Mouse (Mus musculus): Measurements from ENCODE around the gene Itgb1. TPM values are rescaled to one million over a fixed set of nuclear protein-coding genes. Genes with fewer than 3 reads are reported as not detected.

Itgb1 gene
- 226 and 245 TPM in 2 replicates for polyA plus RNA-seq (2016; fragmentation: Nextera tagmentation; extraction: Ambion mirVana)

- ATAC-seq (ENCODE audit: insufficient number of reproducible peaks, insufficient read depth, low FRiP score, low TSS enrichment), result peak; percentile 93
- no peaks in the 10 kb centered on the region for H3K27me3 ChIP-seq
- WGBS, result under 1% methylated on average over 104 of the region's 113 CpGs
- peak within 1 kb of the TSS; percentile 65 for H3K4me2 ChIP-seq (replicated peaks)
- peaks cover 19% of the 10 kb centered on the region for H3K4me1 ChIP-seq
- H3K36me3 ChIP-seq, result no peaks in the 10 kb centered on the region
- H3K9ac ChIP-seq, result peak within 1 kb of the TSS; percentile 96
- peak within 1 kb of the TSS; percentile 72 for H3K4me3 ChIP-seq
- no peaks in the 10 kb centered on the region for H3K9me3 ChIP-seq
- peak within 1 kb of the TSS; percentile 99 for H3K27ac ChIP-seq
Measured at GRCm38 (mm10) chr8:128685507-128686428, at the start of gene Itgb1. TSS of gene Itgb1 (plus strand) at chr8:128685654.

DNA sequence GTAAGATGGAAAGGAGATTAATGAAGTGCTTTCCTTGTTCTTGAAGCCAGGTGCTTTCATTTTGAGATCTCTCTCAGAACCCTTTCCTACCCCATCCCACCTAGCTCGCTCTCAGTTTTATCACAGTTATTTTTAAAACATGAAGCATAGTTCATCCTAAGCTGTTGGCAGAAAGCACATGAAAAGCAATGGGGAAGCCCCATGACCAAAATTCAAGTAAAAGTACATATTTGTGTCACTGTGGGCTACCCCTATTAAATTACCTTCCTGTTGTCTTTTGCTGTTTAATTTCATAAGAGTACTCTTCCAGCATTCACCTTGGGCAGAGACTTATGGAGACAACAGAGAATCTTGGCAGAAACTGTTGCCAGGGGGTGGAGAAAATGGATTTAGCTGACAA, 42.4 kb upstream of the Itgb1 start:
- no peaks in the 10 kb centered on the region for H3K4me1 ChIP-seq
- H3K9ac ChIP-seq, result no peak overlapping the region
- H3K4me2 ChIP-seq (replicated peaks), result no peak overlapping the region
- no peak overlapping the region for H3K4me3 ChIP-seq
- H3K9me3 ChIP-seq, result no peaks in the 10 kb centered on the region
- no peak overlapping the region for H3K27ac ChIP-seq
- H3K36me3 ChIP-seq, result no peaks in the 10 kb centered on the region
- no peaks in the 10 kb centered on the region for H3K27me3 ChIP-seq
- WGBS, result 83% methylated on average over 1 of the region's 1 CpGs
- ATAC-seq (ENCODE audit: insufficient number of reproducible peaks, insufficient read depth, low FRiP score, low TSS enrichment), result no peak

DNA sequence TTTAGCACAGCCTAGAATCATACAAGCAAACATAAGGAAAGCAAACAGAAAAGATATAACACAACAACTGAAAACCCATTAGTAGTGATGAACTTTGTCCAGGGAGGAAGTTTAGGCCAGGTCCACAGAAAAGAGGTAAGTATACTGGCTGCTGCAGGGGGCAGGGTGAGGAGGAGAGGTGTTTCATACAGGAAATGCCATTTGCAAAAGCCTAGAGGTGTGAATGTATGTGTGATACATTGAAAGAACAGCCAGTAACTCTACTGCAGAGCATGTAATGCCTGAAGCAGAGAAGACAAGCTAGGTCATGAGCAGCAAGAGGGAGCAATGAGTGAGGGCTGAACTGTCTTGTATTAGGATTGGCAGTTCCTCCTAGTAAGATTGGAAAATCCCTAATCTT, 40.0 kb upstream of the Itgb1 start:
- no peak overlapping the region for H3K27ac ChIP-seq
- no peaks in the 10 kb centered on the region for H3K36me3 ChIP-seq
- H3K9ac ChIP-seq, result no peak overlapping the region
- H3K4me2 ChIP-seq (replicated peaks), result no peak overlapping the region
- no peak for ATAC-seq (ENCODE audit: insufficient number of reproducible peaks, insufficient read depth, low FRiP score, low TSS enrichment)
- H3K4me1 ChIP-seq, result no peaks in the 10 kb centered on the region
- H3K9me3 ChIP-seq, result no peaks in the 10 kb centered on the region
- H3K27me3 ChIP-seq, result no peaks in the 10 kb centered on the region
- no peak overlapping the region for H3K4me3 ChIP-seq

- Histone ChIP-seq H3K9ac (no peak overlapping the region), H3K36me3 (no peaks in the 10 kb centered on the region), H3K4me1 (no peaks in the 10 kb centered on the region), H3K4me3 (no peak overlapping the region), H3K27ac (no peak overlapping the region), H3K9me3 (no peaks in the 10 kb centered on the region), H3K4me2 (replicated peaks) (no peak overlapping the region), H3K27me3 (no peaks in the 10 kb centered on the region)
- 82% methylated on average over 5 of the region's 5 CpGs for WGBS
- no peak for ATAC-seq (ENCODE audit: insufficient number of reproducible peaks, insufficient read depth, low FRiP score, low TSS enrichment)
Measured at GRCm38 (mm10) chr8:128646456-128646855, 39.0 kb upstream of the Itgb1 start.

DNA sequence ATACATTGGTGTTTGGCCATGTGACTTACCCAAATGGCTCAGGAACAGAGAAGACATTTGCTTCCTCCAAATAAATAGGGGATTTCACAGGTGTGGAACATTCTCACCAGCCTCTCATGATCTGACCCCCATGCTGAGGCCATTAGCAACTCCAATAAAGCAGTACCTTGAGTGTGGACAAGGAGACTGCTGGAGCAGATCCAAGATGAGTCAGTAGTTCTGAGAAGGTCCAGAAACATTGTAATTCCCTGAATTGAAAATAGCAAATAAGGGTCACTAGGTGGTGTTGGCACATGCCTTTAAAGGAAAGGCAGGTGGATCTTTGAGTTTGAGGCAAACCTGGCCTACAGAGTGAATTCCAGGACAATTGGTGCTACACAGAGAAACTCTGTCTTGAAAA, 37.4 kb upstream of the Itgb1 start:
- H3K4me1 ChIP-seq, result no peaks in the 10 kb centered on the region
- no peak overlapping the region for H3K9ac ChIP-seq
- H3K27ac ChIP-seq, result no peak overlapping the region
- no peak overlapping the region for H3K4me2 ChIP-seq (replicated peaks)
- no peaks in the 10 kb centered on the region for H3K36me3 ChIP-seq
- ATAC-seq (ENCODE audit: insufficient number of reproducible peaks, insufficient read depth, low FRiP score, low TSS enrichment), result no peak
- H3K4me3 ChIP-seq, result no peak overlapping the region
- no peaks in the 10 kb centered on the region for H3K9me3 ChIP-seq
- no peaks in the 10 kb centered on the region for H3K27me3 ChIP-seq

DNA sequence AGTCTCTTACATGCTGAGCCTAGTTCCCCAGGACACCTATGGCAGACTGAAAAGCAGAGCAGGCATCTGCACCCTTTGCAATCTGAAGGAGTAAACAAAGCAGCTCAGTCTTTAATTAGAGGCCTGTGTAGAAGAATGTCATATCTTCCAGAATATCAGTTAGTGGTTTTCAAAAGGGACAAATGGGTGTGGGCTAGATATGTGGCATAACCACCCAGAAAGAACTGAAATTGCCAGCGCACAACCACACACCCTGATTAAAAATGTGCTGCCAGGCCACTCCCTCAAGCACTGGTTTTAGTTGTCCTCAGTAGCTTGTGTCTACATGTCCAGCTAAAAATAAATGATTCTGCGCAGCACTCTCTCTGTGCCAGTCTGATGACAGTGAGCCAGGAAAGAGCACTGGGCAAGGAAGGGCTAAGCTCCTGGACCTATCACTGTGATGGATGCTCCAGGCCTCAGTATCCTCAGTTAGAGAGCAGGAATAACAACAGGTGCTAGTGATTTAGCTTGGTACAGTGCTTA, 35.1 kb upstream of the Itgb1 start:
- no peak overlapping the region for H3K4me2 ChIP-seq (replicated peaks)
- no peak overlapping the region; the same call in 1 of the 2 replicates for H3K9ac ChIP-seq
- H3K27ac ChIP-seq, result no peak overlapping the region
- 91% methylated on average over 2 of the region's 2 CpGs for WGBS
- H3K4me3 ChIP-seq, result no peak overlapping the region
- ATAC-seq (ENCODE audit: insufficient number of reproducible peaks, insufficient read depth, low FRiP score, low TSS enrichment), result no peak
- H3K27me3 ChIP-seq, result no peaks in the 10 kb centered on the region
- H3K4me1 ChIP-seq, result peaks cover 13% of the 10 kb centered on the region; the same call in 1 of the 2 replicates
- no peaks in the 10 kb centered on the region for H3K36me3 ChIP-seq
- H3K9me3 ChIP-seq, result no peaks in the 10 kb centered on the region

DNA sequence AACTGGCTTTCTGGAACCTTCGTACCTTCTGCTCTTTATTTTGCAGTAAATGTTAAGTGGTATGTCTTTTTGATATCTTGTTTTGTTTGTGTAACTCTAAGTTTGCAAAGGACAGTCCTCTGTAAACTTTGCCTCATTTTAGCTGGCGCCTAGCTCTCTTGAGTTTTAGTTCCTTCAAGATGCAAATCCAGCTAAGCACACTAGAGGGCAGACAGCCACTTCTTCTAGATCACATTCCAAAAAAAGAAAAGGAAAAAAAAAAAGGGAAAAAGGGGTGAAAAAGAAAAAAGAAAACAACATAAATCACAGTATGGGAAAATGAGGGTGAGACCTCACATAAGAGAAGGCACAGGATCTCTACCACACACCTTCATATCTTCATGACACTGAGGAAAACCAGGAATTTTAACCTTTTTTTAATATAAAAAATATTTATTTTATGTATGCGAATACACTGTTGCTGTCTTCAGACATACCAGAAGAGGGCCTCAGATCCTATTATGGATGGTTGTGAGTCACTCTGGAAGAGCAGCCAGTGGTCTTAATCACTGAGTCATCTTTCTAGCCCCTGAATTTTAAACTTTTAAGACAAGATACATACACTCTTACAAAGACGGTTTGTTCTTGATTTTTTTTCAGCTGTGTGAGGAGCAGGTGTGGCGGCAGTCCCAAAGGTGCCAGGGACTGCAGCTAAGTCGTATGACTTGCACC, 32.9 kb upstream of the Itgb1 start:
- no peak for ATAC-seq (ENCODE audit: insufficient number of reproducible peaks, insufficient read depth, low FRiP score, low TSS enrichment)
- no peaks in the 10 kb centered on the region for H3K27me3 ChIP-seq
- no peak overlapping the region for H3K9ac ChIP-seq
- H3K9me3 ChIP-seq, result no peaks in the 10 kb centered on the region
- no peak overlapping the region for H3K4me2 ChIP-seq (replicated peaks)
- 43% methylated on average over 6 of the region's 6 CpGs for WGBS
- no peak overlapping the region for H3K4me3 ChIP-seq
- H3K4me1 ChIP-seq, result peaks cover 13% of the 10 kb centered on the region; the same call in 1 of the 2 replicates
- H3K27ac ChIP-seq, result no peak overlapping the region
- H3K36me3 ChIP-seq, result no peaks in the 10 kb centered on the region

DNA sequence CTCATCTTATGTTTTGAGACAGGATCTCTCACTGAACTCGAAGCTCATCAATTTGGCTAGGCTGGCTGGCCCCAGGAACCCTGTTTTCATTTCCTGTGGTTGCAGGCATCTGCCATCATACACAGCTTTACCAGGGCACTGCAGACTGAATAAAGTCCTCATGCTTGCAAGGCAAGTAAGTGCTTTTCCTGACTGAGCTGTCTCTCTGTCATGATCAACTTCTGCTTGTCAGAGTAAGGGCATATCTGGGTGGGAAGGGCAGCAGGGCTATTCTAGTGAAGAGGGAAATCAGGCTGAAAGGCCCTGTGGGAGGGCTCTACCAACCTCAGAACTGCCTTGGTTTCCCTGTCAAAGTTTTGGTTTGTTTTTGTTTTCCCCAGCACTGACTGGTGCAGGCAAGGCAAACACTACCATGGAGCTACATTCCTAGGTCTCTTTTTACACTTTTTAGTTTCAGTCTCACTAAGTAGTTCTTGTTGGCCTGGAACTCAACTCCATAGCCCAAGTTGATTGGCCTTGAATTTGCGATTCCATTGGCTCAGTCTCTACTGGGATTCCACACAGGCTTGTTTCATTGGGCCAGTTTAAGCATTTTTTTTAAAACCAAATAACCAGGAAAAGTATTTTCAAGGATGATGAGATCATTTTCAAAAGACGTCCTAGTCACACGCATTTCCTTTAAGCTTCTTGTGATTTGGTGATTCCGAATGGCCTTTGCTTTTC, 31.7 kb upstream of the Itgb1 start:
- no peak for ATAC-seq (ENCODE audit: insufficient number of reproducible peaks, insufficient read depth, low FRiP score, low TSS enrichment)
- Histone ChIP-seq H3K9me3 (no peaks in the 10 kb centered on the region), H3K36me3 (no peaks in the 10 kb centered on the region), H3K4me3 (no peak overlapping the region), H3K9ac (no peak overlapping the region), H3K4me2 (replicated peaks) (peak overlapping the region; percentile 56), H3K4me1 (peaks cover 13% of the 10 kb centered on the region; the same call in 1 of the 2 replicates), H3K27ac (peak overlapping the region; percentile 86; the same call in 1 of the 2 replicates), H3K27me3 (no peaks in the 10 kb centered on the region)
- WGBS, result 25% methylated on average over 5 of the region's 5 CpGs

GRCm38 (mm10) chr8:128654365-128655099, 30.9 kb upstream of the Itgb1 start:
- H3K4me3 ChIP-seq, result peak overlapping the region; percentile 26
- under 1% methylated on average over 16 of the region's 16 CpGs for WGBS

GRCm38 (mm10) chr8:128662144-128662543, 23.3 kb upstream of the Itgb1 start:
- Histone ChIP-seq H3K9ac (no peak overlapping the region), H3K4me3 (no peak overlapping the region), H3K4me1 (no peaks in the 10 kb centered on the region), H3K4me2 (replicated peaks) (no peak overlapping the region), H3K36me3 (no peaks in the 10 kb centered on the region), H3K9me3 (no peaks in the 10 kb centered on the region), H3K27ac (no peak overlapping the region), H3K27me3 (no peaks in the 10 kb centered on the region)
- 59% methylated on average over 3 of the region's 3 CpGs for WGBS
- no peak for ATAC-seq (ENCODE audit: insufficient number of reproducible peaks, insufficient read depth, low FRiP score, low TSS enrichment)

More at GRCm38 (mm10) chr8:128654365-128655099, 30.9 kb upstream of the Itgb1 start:
- peaks cover 13% of the 10 kb centered on the region; the same call in 1 of the 2 replicates for H3K4me1 ChIP-seq
- peak overlapping the region; percentile 86 for H3K27ac ChIP-seq
- peak; percentile 90 for ATAC-seq (ENCODE audit: insufficient number of reproducible peaks, insufficient read depth, low FRiP score, low TSS enrichment)
- H3K9me3 ChIP-seq, result no peaks in the 10 kb centered on the region
- no peaks in the 10 kb centered on the region for H3K27me3 ChIP-seq
- H3K9ac ChIP-seq, result peak overlapping the region; percentile 36; the same call in 1 of the 2 replicates
- H3K4me2 ChIP-seq (replicated peaks), result peak overlapping the region; percentile 56
- no peaks in the 10 kb centered on the region for H3K36me3 ChIP-seq

GRCm38 (mm10) chr8:128662696-128663095, 22.8 kb upstream of the Itgb1 start:
- 72% methylated on average over 2 of the region's 2 CpGs for WGBS
- H3K36me3 ChIP-seq, result no peaks in the 10 kb centered on the region
- no peak overlapping the region for H3K9ac ChIP-seq
- no peaks in the 10 kb centered on the region for H3K27me3 ChIP-seq
- ATAC-seq (ENCODE audit: insufficient number of reproducible peaks, insufficient read depth, low FRiP score, low TSS enrichment), result no peak
- H3K4me2 ChIP-seq (replicated peaks), result no peak overlapping the region
- H3K27ac ChIP-seq, result no peak overlapping the region
- no peaks in the 10 kb centered on the region for H3K9me3 ChIP-seq
- H3K4me3 ChIP-seq, result no peak overlapping the region
- H3K4me1 ChIP-seq, result no peaks in the 10 kb centered on the region

Measured in embryonic facial prominence, embryonic 12.5 days (tissue).